9 mouse cellular contexts compared by ENCODE assay signal in the genomic region with DNA sequence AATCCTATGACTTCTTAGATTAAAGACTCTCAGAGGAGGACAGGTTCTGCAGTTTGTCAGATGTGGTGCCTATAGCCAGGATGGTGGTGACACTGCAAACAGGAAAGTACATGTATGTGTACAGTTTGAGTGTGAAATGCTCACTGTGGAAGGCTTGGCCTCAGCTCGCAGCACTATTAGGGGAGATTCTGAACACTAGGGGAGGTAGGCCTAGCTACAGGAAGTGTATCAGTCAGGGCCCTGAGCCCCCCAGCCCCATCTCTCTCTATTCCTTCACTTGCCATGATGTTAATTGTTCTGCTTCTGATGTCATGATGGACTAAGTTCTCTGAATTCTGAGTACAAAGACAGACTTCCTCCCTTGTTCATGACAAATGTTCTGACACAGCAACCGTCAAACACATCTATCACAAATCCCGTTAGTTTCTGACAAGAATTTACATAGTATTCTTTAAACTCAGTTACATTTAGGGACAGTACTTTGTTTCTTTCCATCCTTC.
"Had no signal": no experiment of that assay in that cellular context is flagged by ENCODE, and none has a peak within 500 bp of the region (broad histone marks: within the 10 kb centered on the region; RNA-seq: fewer than 3 reads in every experiment).

No protein-coding gene starts in this region.

- DNase-seq: kidney, adult 18-20 months; kidney, postnatal 14 days; left cerebral cortex, postnatal 4 days; lung, adult 2 months; lung, postnatal 36 days; right cerebral cortex, postnatal 14 days had no signal

- ATAC-seq: intestine, embryonic 15.5 days; lung, postnatal 0 days; midbrain, embryonic 16.5 days had no signal
